Comparison of ENCODE assay signal across 12 mouse cellular contexts in genomic region chr3:105611531-105612422, GRCm38 (mm10).
A peak's percentile ranks its signal among the peaks of the same experiment; 100 is the strongest.
DNase-seq lines count a peak whose midpoint lies in the region; ATAC-seq lines count a peak whose summit lies in the region.
"Had no signal": no experiment of that assay in that cellular context is flagged by ENCODE, and none has a peak within 500 bp of the region (broad histone marks: within the 10 kb centered on the region; RNA-seq: fewer than 3 reads in every experiment).

No protein-coding gene starts in this region.

- H3K27me3 ChIP-seq in hindbrain, embryonic 16.5 days (replicated peaks; ENCODE audit: control insufficient read depth, insufficient read depth, low read length), result no peaks in the 10 kb centered on the region
- H3K27me3 ChIP-seq in hindbrain, embryonic 10.5 days (ENCODE audit: insufficient read depth, poor library complexity, severe bottlenecking), result no peaks in the 10 kb centered on the region
- H3K27me3 ChIP-seq: embryonic facial prominence, embryonic 12.5 days had no signal

- no peak overlapping the region for H3K9ac ChIP-seq in hindbrain, embryonic 16.5 days (ENCODE audit: low read depth, low read length)
- H3K9ac ChIP-seq: embryonic facial prominence, embryonic 12.5 days had no signal

- no peak overlapping the region for H3K4me2 ChIP-seq in hindbrain, embryonic 16.5 days (ENCODE audit: low read length)
- H3K4me2 ChIP-seq: embryonic facial prominence, embryonic 12.5 days had no signal

- ATAC-seq in hindbrain, embryonic 16.5 days, result peak; percentile 70
- ATAC-seq: CD4-positive, CD25-positive, alpha-beta regulatory T cell, adult 4 months had no signal

- H3K27ac ChIP-seq in hindbrain, embryonic 16.5 days (ENCODE audit: low read depth, low read length), result 0 out of 2 replicates have a peak overlapping the region, but pooled peaks have one; percentile 27
- no peak overlapping the region for H3K27ac ChIP-seq in hindbrain, embryonic 10.5 days
- H3K27ac ChIP-seq: embryonic facial prominence, embryonic 12.5 days had no signal

- H3K4me1 ChIP-seq in hindbrain, embryonic 16.5 days (ENCODE audit: control insufficient read depth, insufficient read depth, low read depth, low read length), result peaks cover 6% of the 10 kb centered on the region; the same call in 1 of the 2 replicates
- H3K4me1 ChIP-seq in hindbrain, embryonic 10.5 days (replicated peaks), result no peaks in the 10 kb centered on the region
- H3K4me1 ChIP-seq: embryonic facial prominence, embryonic 12.5 days had no signal

- WGBS in hindbrain, embryonic 16.5 days, result 73% methylated on average over 7 of the region's 7 CpGs
- 82% methylated on average over 7 of the region's 7 CpGs for WGBS in hindbrain, embryonic 10.5 days

- no peak overlapping the region for H3K4me3 ChIP-seq in hindbrain, embryonic 16.5 days (ENCODE audit: low read length)
- no peak overlapping the region for H3K4me3 ChIP-seq in hindbrain, embryonic 10.5 days
- H3K4me3 ChIP-seq: embryonic facial prominence, embryonic 12.5 days; myocyte had no signal

- no peaks in the 10 kb centered on the region for H3K36me3 ChIP-seq in hindbrain, embryonic 16.5 days (ENCODE audit: control insufficient read depth, insufficient read depth, low read length)
- H3K36me3 ChIP-seq in hindbrain, embryonic 10.5 days, result no peaks in the 10 kb centered on the region
- H3K36me3 ChIP-seq: embryonic facial prominence, embryonic 12.5 days had no signal

- no peak for DNase-seq in hindbrain, embryonic 10.5 days (ENCODE audit: low spot score)
- peak; percentile 11 for DNase-seq in urinary bladder, adult 2 months (ENCODE audit: low spot score)
- no peak for DNase-seq in urinary bladder, postnatal 14 days (ENCODE audit: low spot score)
- peak; percentile 86 for DNase-seq in cerebellum, adult 9-11 months
- DNase-seq in gastrocnemius, postnatal 25 days, result no peak
- no peak for DNase-seq in gastrocnemius, adult 18-20 months (ENCODE audit: low spot score)
- DNase-seq: kidney, adult 2 months; thymus, postnatal 14 days had no signal

- no peaks in the 10 kb centered on the region for H3K9me3 ChIP-seq in hindbrain, embryonic 16.5 days (ENCODE audit: control insufficient read depth, low read length)
- no peaks in the 10 kb centered on the region for H3K9me3 ChIP-seq in hindbrain, embryonic 10.5 days
- H3K9me3 ChIP-seq: embryonic facial prominence, embryonic 12.5 days had no signal

Comparison
In these comparisons a context has a peak if more than half of its experiments do, and no peak if none do; other contexts are left out.
1. DNase-seq: peak in urinary bladder, adult 2 months (single experiment) and cerebellum, adult 9-11 months (single experiment); none in hindbrain, embryonic 10.5 days (single experiment), urinary bladder, postnatal 14 days (single experiment), gastrocnemius, postnatal 25 days (single experiment) and gastrocnemius, adult 18-20 months (single experiment).